In the genomic region with DNA sequence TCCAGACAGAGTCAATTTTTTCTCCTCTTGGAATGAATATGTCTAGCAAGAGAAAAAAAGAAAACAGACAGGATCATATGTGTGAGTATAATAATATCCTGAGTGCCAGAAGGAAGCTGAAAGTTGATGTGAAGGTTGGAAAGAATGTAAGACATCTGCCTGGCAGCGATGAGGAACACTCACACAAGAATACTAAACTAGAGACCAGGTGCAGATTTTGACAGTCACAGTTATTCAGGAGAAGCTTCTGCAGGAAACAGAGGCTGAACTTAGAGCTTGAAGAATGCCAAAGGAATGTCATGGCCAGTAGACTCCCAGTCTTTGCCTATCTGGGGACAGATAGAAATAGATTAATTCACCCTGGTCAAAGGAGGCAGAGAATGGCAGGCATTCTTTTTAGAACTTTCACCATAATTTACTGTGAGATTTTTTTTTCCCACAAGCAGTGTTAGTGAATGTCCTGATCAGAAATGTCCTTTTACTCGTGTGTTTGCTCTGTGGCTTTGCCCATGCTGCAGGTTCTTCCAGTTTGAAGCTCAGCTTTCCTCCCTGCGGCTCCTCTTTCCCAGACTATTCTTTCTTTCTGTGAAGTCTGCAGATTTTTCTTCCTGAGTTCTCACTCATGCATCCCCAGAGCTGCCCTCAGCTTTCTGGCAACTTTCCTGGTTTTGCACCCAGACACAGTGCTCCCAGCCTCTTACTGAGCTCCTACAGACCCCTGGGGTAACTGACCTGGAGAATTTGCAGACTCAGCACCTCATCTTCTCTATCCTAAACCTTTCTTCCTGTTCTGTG, we compare ENCODE assay signal across 14 mouse cellular contexts.
DNase-seq lines count a peak whose midpoint lies in the region; ATAC-seq and TF ChIP-seq lines count a peak whose summit lies in the region.
"Had no signal": no experiment of that assay in that cellular context is flagged by ENCODE, and none has a peak within 500 bp of the region (broad histone marks: within the 10 kb centered on the region; RNA-seq: fewer than 3 reads in every experiment).

No protein-coding gene starts in this region.

- no peak overlapping the region for H3K9ac ChIP-seq in lung, embryonic 14.5 days
- H3K9ac ChIP-seq in kidney, embryonic 15.5 days: no peak overlapping the region
- H3K9ac ChIP-seq: forebrain, embryonic 12.5 days; limb, embryonic 12.5 days; midbrain, embryonic 15.5 days had no signal

- H3K9me3 ChIP-seq in lung, embryonic 14.5 days (ENCODE audit: low read depth, low read length): no peaks in the 10 kb centered on the region
- H3K9me3 ChIP-seq in kidney, embryonic 15.5 days (replicated peaks): no peaks in the 10 kb centered on the region
- H3K9me3 ChIP-seq: forebrain, embryonic 12.5 days; midbrain, embryonic 15.5 days had no signal

- H3K4me3 ChIP-seq in lung, embryonic 14.5 days (ENCODE audit: low read depth, low read length): no peak overlapping the region
- H3K4me3 ChIP-seq in kidney, embryonic 15.5 days (replicated peaks): no peak overlapping the region
- H3K4me3 ChIP-seq: forebrain, embryonic 12.5 days; limb, embryonic 12.5 days; midbrain, embryonic 15.5 days had no signal

- H3K27me3 ChIP-seq in lung, embryonic 14.5 days (ENCODE audit: insufficient read depth, low read length): no peaks in the 10 kb centered on the region
- H3K27me3 ChIP-seq in kidney, embryonic 15.5 days: no peaks in the 10 kb centered on the region
- H3K27me3 ChIP-seq: forebrain, embryonic 12.5 days; limb, embryonic 12.5 days; midbrain, embryonic 15.5 days had no signal

- ATAC-seq in lung, embryonic 14.5 days (ENCODE audit: insufficient read depth): peak; percentile 31; the same call in 1 of the 2 replicates
- no peak for ATAC-seq in kidney, embryonic 15.5 days (replicated peaks; ENCODE audit: low FRiP score)
- ATAC-seq in megakaryocyte-erythroid progenitor cell, adult 5-6 weeks (replicated peaks; ENCODE audit: low FRiP score, low TSS enrichment, poor library complexity, severe bottlenecking): no peak
- ATAC-seq: intestine, embryonic 16.5 days; midbrain, embryonic 15.5 days had no signal

- no peak for TF ChIP-seq CTCF in lung, embryonic 14.5 days (IDR thresholded peaks at IDR 0.05; ENCODE audit: low read depth)

- no peak overlapping the region for H3K4me2 ChIP-seq in lung, embryonic 14.5 days
- no peak overlapping the region for H3K4me2 ChIP-seq in kidney, embryonic 15.5 days
- H3K4me2 ChIP-seq: forebrain, embryonic 12.5 days; limb, embryonic 12.5 days; midbrain, embryonic 15.5 days had no signal

- H3K36me3 ChIP-seq in lung, embryonic 14.5 days (ENCODE audit: insufficient read depth): no peaks in the 10 kb centered on the region
- H3K36me3 ChIP-seq in kidney, embryonic 15.5 days: no peaks in the 10 kb centered on the region
- H3K36me3 ChIP-seq: forebrain, embryonic 12.5 days; limb, embryonic 12.5 days; midbrain, embryonic 15.5 days had no signal

- 25% methylated on average over 3 of the region's 3 CpGs for WGBS in lung, embryonic 14.5 days
- 55% methylated on average over 3 of the region's 3 CpGs for WGBS in kidney, embryonic 15.5 days

- peak; percentile 7 for DNase-seq in embryo, embryonic 10 days (ENCODE audit: low spot score)
- no peak for DNase-seq in embryo, embryonic 9.5 days (ENCODE audit: extremely low spot score)
- DNase-seq in lung, embryonic 14.5 days: peak; percentile 47
- DNase-seq in lung, postnatal 10 days: no peak
- DNase-seq in lung, postnatal 36 days: peak; percentile 40
- DNase-seq in spleen, adult 12 weeks (ENCODE audit: low spot score): no peak
- DNase-seq: adrenal gland, adult 8-10 months; cerebellum, adult 11-12 months had no signal

- no peak overlapping the region; the same call in 1 of the 2 replicates for H3K27ac ChIP-seq in lung, embryonic 14.5 days (ENCODE audit: low read depth)
- 0 out of 2 replicates have a peak overlapping the region, but pooled peaks have one; percentile 9 for H3K27ac ChIP-seq in kidney, embryonic 15.5 days
- H3K27ac ChIP-seq: forebrain, embryonic 12.5 days; limb, embryonic 12.5 days; midbrain, embryonic 15.5 days had no signal

- no peaks in the 10 kb centered on the region for H3K4me1 ChIP-seq in lung, embryonic 14.5 days (ENCODE audit: insufficient read depth)
- H3K4me1 ChIP-seq in kidney, embryonic 15.5 days: peaks cover 3% of the 10 kb centered on the region; the same call in 1 of the 2 replicates
- H3K4me1 ChIP-seq: forebrain, embryonic 12.5 days; limb, embryonic 12.5 days; midbrain, embryonic 15.5 days had no signal

Comparison
In these comparisons a context has a peak if more than half of its experiments do, and no peak if none do; other contexts are left out.
1. DNase-seq: peak in embryo, embryonic 10 days (single experiment), lung, embryonic 14.5 days (single experiment) and lung, postnatal 36 days (single experiment); none in embryo, embryonic 9.5 days (single experiment), lung, postnatal 10 days (single experiment) and spleen, adult 12 weeks (single experiment).